Mouse (Mus musculus) limb, embryonic 14.5 days (tissue): ENCODE measurements around the gene Slco3a1. TPM values are rescaled to one million over a fixed set of nuclear protein-coding genes. Genes with fewer than 3 reads are reported as not detected.

Experiments used
- ATAC-seq: fragments of 200-750 bp; cut with Nextera tagmentation; 2 replicates; pipeline ENCODE4 v1.8.0; 2017; ENCODE audit warnings: low read depth, moderate number of reproducible peaks, moderate TSS enrichment; ENCODE audit not compliant: low FRiP score
- DNase-seq: peaks from one replicate; pipeline ENCODE4 v3.0.0-alpha.2; 2015; ENCODE audit warnings: low spot score
- H3K27ac ChIP-seq: fragments of 300-500 bp; sonication (generic); replicated peaks from 2 replicates; pipeline ENCODE4 v1.5.1; 2014; ENCODE audit warnings: low read depth, mild to moderate bottlenecking, low read length, moderate library complexity, mixed read lengths
- H3K27me3 ChIP-seq: fragments of 300-500 bp; sonication (generic); 2 replicates; pipeline ENCODE4 v1.6.1; 2014; ENCODE audit warnings: low read length, mixed read lengths; ENCODE audit not compliant: control insufficient read depth, insufficient read depth
- H3K36me3 ChIP-seq: fragments of 300-500 bp; sonication (generic); 2 replicates; pipeline ENCODE4 v1.6.1; 2014; ENCODE audit warnings: mild to moderate bottlenecking, low read length, moderate library complexity, mixed read lengths; ENCODE audit not compliant: control insufficient read depth, insufficient read depth
- H3K4me1 ChIP-seq: fragments of 300-500 bp; sonication (generic); 2 replicates; pipeline ENCODE4 v1.6.1; 2014; ENCODE audit warnings: antibody characterized with exemption, low read length, mixed read lengths; ENCODE audit not compliant: control insufficient read depth, insufficient read depth
- H3K4me2 ChIP-seq: fragments of 300-500 bp; sonication (generic); replicated peaks from 2 replicates; pipeline ENCODE4 v1.6.1; 2014; ENCODE audit warnings: low read depth, mild to moderate bottlenecking, low read length, moderate library complexity; ENCODE audit not compliant: severe bottlenecking
- H3K4me3 ChIP-seq: fragments of 300-500 bp; sonication (generic); replicated peaks from 2 replicates; pipeline ENCODE4 v1.5.1; 2014; ENCODE audit warnings: low read length
- H3K9ac ChIP-seq: fragments of 300-500 bp; sonication (generic); 2 replicates; pipeline ENCODE4 v1.6.1; 2014; ENCODE audit warnings: mild to moderate bottlenecking, low read depth, low read length, moderate library complexity; ENCODE audit not compliant: severe bottlenecking
- H3K9me3 ChIP-seq: fragments of 300-500 bp; sonication (generic); 2 replicates; pipeline ENCODE4 v1.6.1; 2016; ENCODE audit warnings: low read length; ENCODE audit not compliant: control insufficient read depth
- POLR2A ChIP-seq: fragments of 200-500 bp; IDR thresholded peaks from 2 replicates; pipeline ENCODE4 v1.8.0; 2012; ENCODE audit warnings: inconsistent platforms, mild to moderate bottlenecking, moderate library complexity, borderline replicate concordance; ENCODE audit not compliant: insufficient read depth, insufficient read length; ENCODE audit errors: extremely low read depth
- WGBS: fragments of 180-500 bp; shearing (Covaris S2); extraction: QIAGEN DNeasy Blood & Tissue Kit; methylation state at CpG from one replicate; pipeline ENCODE4 v1.1.7; 2014; 5-methylcytosine and 5-hydroxymethylcytosine counted together
- polyA plus RNA-seq, 2 experiments: library from polyadenylated mRNA; depleted of rRNA in 1 of 2; stranded (reverse) in 1 of 2; unstranded in 1 of 2; fragments of >200 nt; fragmentation: Nextera tagmentation in 1 of 2; extraction: Ambion mirVana in 1 of 2; gene quantifications; 2 replicates each; pipeline versions ENCODE4 v1.2.1 to v1.2.3; 2012 to 2014

The Slco3a1 gene
- polyA plus RNA-seq, 2 experiments, result 11.8 to 12.2 TPM

DNA sequence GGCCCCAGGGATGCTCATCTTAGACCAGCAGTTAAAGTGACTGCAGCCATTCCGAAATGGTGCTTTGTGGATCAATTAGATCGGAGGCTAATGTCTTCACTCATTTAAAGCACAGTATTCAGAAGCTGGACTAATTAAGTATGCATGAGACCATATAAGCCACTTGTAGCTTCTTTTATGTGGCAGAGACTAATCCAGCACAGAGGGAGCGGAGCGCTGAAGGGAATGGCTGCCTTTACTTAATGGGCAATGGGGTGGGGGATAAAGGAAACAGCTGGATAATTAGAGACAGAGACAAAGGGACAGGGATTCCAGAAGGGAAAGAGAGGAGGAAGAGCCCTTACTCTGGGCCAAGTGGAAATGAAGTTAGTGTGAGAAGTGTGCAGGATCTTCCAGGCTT is 46.4 kb downstream of the Slco3a1 start:
- H3K27me3 ChIP-seq, result no peaks in the 10 kb centered on the region
- H3K9me3 ChIP-seq, result no peaks in the 10 kb centered on the region
- no peak overlapping the region for H3K9ac ChIP-seq

DNA sequence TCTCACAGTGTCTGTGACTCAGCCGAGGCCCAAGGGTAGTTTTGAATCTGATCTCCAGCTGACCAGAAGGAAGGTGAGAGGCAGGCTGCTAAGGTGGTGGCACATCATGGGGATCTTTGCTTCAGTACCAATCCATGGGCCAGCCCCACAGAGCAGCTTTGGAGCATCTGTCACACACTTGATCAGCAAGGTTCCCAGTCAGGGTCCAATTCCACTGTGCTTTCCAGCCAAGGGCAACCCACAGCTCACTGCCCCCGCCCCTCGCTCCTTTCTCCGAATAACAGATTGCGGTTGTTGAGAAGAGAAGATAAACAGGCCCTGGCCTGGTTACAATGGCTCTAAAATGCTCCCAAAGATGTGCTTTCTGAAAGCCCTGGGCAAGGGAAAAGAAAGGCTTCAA is 47.7 kb downstream of the Slco3a1 start:
- TF ChIP-seq POLR2A, result no peak
- WGBS, result 89% methylated on average over 5 of the region's 5 CpGs

More for the DNA sequence above, 46.4 kb downstream of the Slco3a1 start:
- Histone ChIP-seq H3K4me3 (no peak overlapping the region), H3K36me3 (no peaks in the 10 kb centered on the region), H3K4me2 (no peak overlapping the region), H3K27ac (no peak overlapping the region), H3K4me1 (0 out of 2 replicates have a peak, but pooled peaks cover 2% of the 10 kb centered on the region)
- DNase-seq, result no peak
- TF ChIP-seq POLR2A, result no peak
- no peak for ATAC-seq
- WGBS, result 33% methylated on average over 4 of the region's 4 CpGs

GRCm38 (mm10) chr7:74505635-74506034 is 48.9 kb downstream of the Slco3a1 start:
- no peak for TF ChIP-seq POLR2A
- Histone ChIP-seq H3K27me3 (no peaks in the 10 kb centered on the region), H3K9ac (no peak overlapping the region), H3K9me3 (no peaks in the 10 kb centered on the region), H3K4me3 (no peak overlapping the region), H3K4me1 (no peaks in the 10 kb centered on the region), H3K36me3 (no peaks in the 10 kb centered on the region), H3K4me2 (no peak overlapping the region), H3K27ac (no peak overlapping the region)
- no peak for ATAC-seq
- no peak for DNase-seq
- 65% methylated on average over 10 of the region's 10 CpGs for WGBS

More for the DNA sequence above, 47.7 kb downstream of the Slco3a1 start:
- H3K9me3 ChIP-seq, result no peaks in the 10 kb centered on the region
- DNase-seq (no peak), ATAC-seq (no peak)
- no peaks in the 10 kb centered on the region for H3K27me3 ChIP-seq
- no peak overlapping the region for H3K4me3 ChIP-seq
- no peak overlapping the region for H3K9ac ChIP-seq
- H3K4me2 ChIP-seq, result no peak overlapping the region
- no peaks in the 10 kb centered on the region for H3K36me3 ChIP-seq
- H3K4me1 ChIP-seq, result 0 out of 2 replicates have a peak, but pooled peaks cover 2% of the 10 kb centered on the region
- H3K27ac ChIP-seq, result no peak overlapping the region

- no peak overlapping the region for H3K4me2 ChIP-seq
- DNase-seq, result no peak
- H3K4me3 ChIP-seq, result no peak overlapping the region
- H3K4me1 ChIP-seq, result no peaks in the 10 kb centered on the region
- no peak for ATAC-seq
- H3K9ac ChIP-seq, result no peak overlapping the region
- no peak for TF ChIP-seq POLR2A
- no peak overlapping the region for H3K27ac ChIP-seq
- no peaks in the 10 kb centered on the region for H3K9me3 ChIP-seq
- H3K36me3 ChIP-seq, result no peaks in the 10 kb centered on the region
- WGBS, result 68% methylated on average over 10 of the region's 10 CpGs
- H3K27me3 ChIP-seq, result no peaks in the 10 kb centered on the region
Observed at GRCm38 (mm10) chr7:74501187-74501586, 53.4 kb downstream of the Slco3a1 start.

DNA sequence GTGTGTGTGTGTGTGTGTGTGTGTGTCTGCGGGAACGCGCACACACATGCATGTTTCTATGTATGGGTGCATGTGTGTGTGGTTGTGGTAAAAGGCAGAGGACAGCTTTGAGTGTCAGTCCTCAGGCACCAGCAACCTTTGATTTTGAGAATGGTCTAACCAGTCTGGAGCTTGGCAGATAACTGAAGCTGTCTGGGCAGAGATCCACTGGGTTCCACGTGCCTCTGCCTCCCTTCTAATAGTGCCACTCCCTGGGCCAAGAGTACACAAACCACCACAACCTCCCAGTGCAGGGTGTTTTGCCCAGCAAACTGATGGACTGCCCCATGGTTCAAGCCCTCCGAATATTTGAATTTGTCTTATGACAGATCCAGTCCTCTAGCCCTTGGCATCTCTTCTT is 55.1 kb downstream of the Slco3a1 start:
- 91% methylated on average over 5 of the region's 5 CpGs for WGBS
- no peak overlapping the region for H3K9ac ChIP-seq
- no peak overlapping the region for H3K27ac ChIP-seq
- no peak for DNase-seq
- no peak for ATAC-seq
- H3K4me2 ChIP-seq, result no peak overlapping the region
- no peak overlapping the region for H3K4me3 ChIP-seq
- no peak for TF ChIP-seq POLR2A
- no peaks in the 10 kb centered on the region for H3K4me1 ChIP-seq
- no peaks in the 10 kb centered on the region for H3K9me3 ChIP-seq
- no peaks in the 10 kb centered on the region for H3K27me3 ChIP-seq
- no peaks in the 10 kb centered on the region for H3K36me3 ChIP-seq
